Mouse (Mus musculus): ENCODE results near the gene Mapkapk2. TPM values are rescaled to one million over a fixed set of nuclear protein-coding genes. Genes with fewer than 3 reads are reported as not detected.

Gene Mapkapk2
- polyA plus RNA-seq, 1 experiment from 2014 or later: 42.7 TPM

GRCm38 (mm10) chr1:131072376-131072990, 25.1 kb downstream of the Mapkapk2 start:
- no peaks in the 10 kb centered on the region for H3K27me3 ChIP-seq
- 0 out of 2 replicates have a peak, but pooled peaks cover 3% of the 10 kb centered on the region for H3K9me3 ChIP-seq
- H3K9ac ChIP-seq: no peak overlapping the region
- ATAC-seq (ENCODE audit: low FRiP score, low read depth): no peak
- 83% methylated on average over 7 of the region's 7 CpGs for WGBS
- peaks cover 41% of the 10 kb centered on the region for H3K4me1 ChIP-seq
- H3K36me3 ChIP-seq: peaks cover 11% of the 10 kb centered on the region; the same call in 1 of the 2 replicates
- H3K4me3 ChIP-seq: no peak overlapping the region
- no peak overlapping the region for H3K27ac ChIP-seq
- no peak overlapping the region for H3K4me2 ChIP-seq (replicated peaks)

GRCm38 (mm10) chr1:131069010-131069409, 28.6 kb downstream of the Mapkapk2 start:
- Histone ChIP-seq H3K27me3 (no peaks in the 10 kb centered on the region), H3K36me3 (peaks cover 24% of the 10 kb centered on the region), H3K27ac (no peak overlapping the region), H3K4me1 (peaks cover 32% of the 10 kb centered on the region), H3K9me3 (no peaks in the 10 kb centered on the region), H3K9ac (no peak overlapping the region), H3K4me3 (no peak overlapping the region), H3K4me2 (replicated peaks) (no peak overlapping the region)
- no peak for ATAC-seq (ENCODE audit: low FRiP score, low read depth)
- WGBS: 84% methylated on average over 7 of the region's 7 CpGs

- 92% methylated on average over 10 of the region's 10 CpGs for WGBS
- no peak for ATAC-seq (ENCODE audit: low FRiP score, low read depth)
These were observed 29.5 kb downstream of the Mapkapk2 start for GRCm38 (mm10) chr1:131068011-131068727.

GRCm38 (mm10) chr1:131064202-131064601, 33.4 kb downstream of the Mapkapk2 start:
- no peaks in the 10 kb centered on the region for H3K9me3 ChIP-seq
- WGBS: 83% methylated on average over 6 of the region's 6 CpGs
- H3K4me3 ChIP-seq: no peak overlapping the region
- no peaks in the 10 kb centered on the region for H3K27me3 ChIP-seq
- H3K36me3 ChIP-seq: peaks cover 22% of the 10 kb centered on the region
- peaks cover 50% of the 10 kb centered on the region for H3K4me1 ChIP-seq
- no peak overlapping the region for H3K9ac ChIP-seq
- no peak for ATAC-seq (ENCODE audit: low FRiP score, low read depth)
- H3K4me2 ChIP-seq (replicated peaks): no peak overlapping the region
- no peak overlapping the region for H3K27ac ChIP-seq

More at GRCm38 (mm10) chr1:131068011-131068727, 29.5 kb downstream of the Mapkapk2 start:
- H3K4me2 ChIP-seq (replicated peaks): no peak overlapping the region
- H3K9me3 ChIP-seq: no peaks in the 10 kb centered on the region
- H3K9ac ChIP-seq: no peak overlapping the region
- no peak overlapping the region for H3K4me3 ChIP-seq
- no peaks in the 10 kb centered on the region for H3K27me3 ChIP-seq
- H3K27ac ChIP-seq: no peak overlapping the region
- peaks cover 32% of the 10 kb centered on the region for H3K4me1 ChIP-seq
- peaks cover 24% of the 10 kb centered on the region for H3K36me3 ChIP-seq

- H3K4me2 ChIP-seq (replicated peaks): no peak overlapping the region
- H3K27me3 ChIP-seq: no peaks in the 10 kb centered on the region
- peaks cover 22% of the 10 kb centered on the region for H3K36me3 ChIP-seq
- H3K9ac ChIP-seq: no peak overlapping the region; the same call in 1 of the 2 replicates
- no peak overlapping the region for H3K4me3 ChIP-seq
- peak overlapping the region; percentile 28; the same call in 1 of the 2 replicates for H3K27ac ChIP-seq
- H3K9me3 ChIP-seq: no peaks in the 10 kb centered on the region
- peaks cover 59% of the 10 kb centered on the region for H3K4me1 ChIP-seq
- 75% methylated on average over 6 of the region's 6 CpGs for WGBS
- peak; percentile 42 for ATAC-seq (ENCODE audit: low FRiP score, low read depth)
These were observed 34.8 kb downstream of the Mapkapk2 start for GRCm38 (mm10) chr1:131062821-131063220.

GRCm38 (mm10) chr1:131061740-131062254, 35.8 kb downstream of the Mapkapk2 start:
- H3K9ac ChIP-seq: no peak overlapping the region
- H3K27ac ChIP-seq: no peak overlapping the region
- H3K27me3 ChIP-seq: no peaks in the 10 kb centered on the region
- no peak overlapping the region for H3K4me3 ChIP-seq
- no peaks in the 10 kb centered on the region for H3K9me3 ChIP-seq
- WGBS: 83% methylated on average over 7 of the region's 7 CpGs
- H3K36me3 ChIP-seq: peaks cover 24% of the 10 kb centered on the region
- no peak for ATAC-seq (ENCODE audit: low FRiP score, low read depth)
- peaks cover 59% of the 10 kb centered on the region for H3K4me1 ChIP-seq
- H3K4me2 ChIP-seq (replicated peaks): no peak overlapping the region

GRCm38 (mm10) chr1:131060290-131061253, 37.1 kb downstream of the Mapkapk2 start:
- Histone ChIP-seq H3K4me2 (replicated peaks) (no peak overlapping the region), H3K27ac (peak overlapping the region; percentile 17; the same call in 1 of the 2 replicates), H3K36me3 (peaks cover 29% of the 10 kb centered on the region), H3K27me3 (no peaks in the 10 kb centered on the region), H3K4me3 (no peak overlapping the region), H3K4me1 (peaks cover 59% of the 10 kb centered on the region), H3K9ac (no peak overlapping the region), H3K9me3 (no peaks in the 10 kb centered on the region)
- peak; percentile 17 for ATAC-seq (ENCODE audit: low FRiP score, low read depth)
- WGBS: 73% methylated on average over 13 of the region's 13 CpGs

GRCm38 (mm10) chr1:131059841-131060240, 37.8 kb downstream of the Mapkapk2 start:
- peaks cover 59% of the 10 kb centered on the region for H3K4me1 ChIP-seq
- no peaks in the 10 kb centered on the region for H3K9me3 ChIP-seq

GRCm38 (mm10) chr1:131059411-131059810, 38.2 kb downstream of the Mapkapk2 start:
- Histone ChIP-seq H3K4me2 (replicated peaks) (no peak overlapping the region), H3K9ac (no peak overlapping the region), H3K9me3 (no peaks in the 10 kb centered on the region), H3K4me1 (peaks cover 59% of the 10 kb centered on the region), H3K36me3 (peaks cover 41% of the 10 kb centered on the region), H3K4me3 (no peak overlapping the region), H3K27me3 (no peaks in the 10 kb centered on the region), H3K27ac (no peak overlapping the region)
- no peak for ATAC-seq (ENCODE audit: low FRiP score, low read depth)
- whole genome bisulfite sequencing: 48% methylated on average over 1 of the region's 1 CpGs

More at GRCm38 (mm10) chr1:131059841-131060240, 37.8 kb downstream of the Mapkapk2 start:
- Histone ChIP-seq H3K4me2 (replicated peaks) (no peak overlapping the region), H3K4me3 (no peak overlapping the region), H3K27me3 (no peaks in the 10 kb centered on the region), H3K9ac (no peak overlapping the region), H3K36me3 (peaks cover 37% of the 10 kb centered on the region), H3K27ac (no peak overlapping the region)
- no peak for ATAC-seq (ENCODE audit: low FRiP score, low read depth)
- 87% methylated on average over 5 of the region's 5 CpGs for WGBS

- no peak overlapping the region for H3K9ac ChIP-seq
- 76% methylated on average over 7 of the region's 7 CpGs for WGBS
- peaks cover 49% of the 10 kb centered on the region for H3K4me1 ChIP-seq
- H3K9me3 ChIP-seq: no peaks in the 10 kb centered on the region
- no peak overlapping the region for H3K4me2 ChIP-seq (replicated peaks)
- no peak overlapping the region for H3K4me3 ChIP-seq
- no peak for ATAC-seq (ENCODE audit: low FRiP score, low read depth)
- no peaks in the 10 kb centered on the region for H3K27me3 ChIP-seq
- H3K36me3 ChIP-seq: peaks cover 49% of the 10 kb centered on the region
- H3K27ac ChIP-seq: no peak overlapping the region
These were observed 39.2 kb downstream of the Mapkapk2 start for GRCm38 (mm10) chr1:131058431-131058830.

GRCm38 (mm10) chr1:131054251-131054650, 43.4 kb downstream of the Mapkapk2 start:
- Histone ChIP-seq H3K27ac (no peak overlapping the region), H3K27me3 (no peaks in the 10 kb centered on the region), H3K4me1 (peaks cover 26% of the 10 kb centered on the region), H3K4me2 (replicated peaks) (no peak overlapping the region), H3K4me3 (no peak overlapping the region), H3K9ac (no peak overlapping the region), H3K9me3 (no peaks in the 10 kb centered on the region), H3K36me3 (peaks cover 61% of the 10 kb centered on the region)
- no peak for ATAC-seq (ENCODE audit: low FRiP score, low read depth)
- 88% methylated on average over 4 of the region's 4 CpGs for WGBS
